Mouse (Mus musculus) forebrain, embryonic 13.5 days (tissue): Measurements from ENCODE around the gene Nppb. TPM values are rescaled to one million over a fixed set of nuclear protein-coding genes. Genes with fewer than 3 reads are reported as not detected.

Experiments used
- ATAC-seq: fragments of 200-750 bp; cut with Nextera tagmentation; 2 replicates; pipeline ENCODE4 v1.8.0; 2017
- H3K27ac ChIP-seq: fragments of 300-500 bp; sonication (generic); 2 replicates; pipeline ENCODE4 v1.5.1; 2015; ENCODE audit warnings: inconsistent platforms, mild to moderate bottlenecking, moderate library complexity
- H3K27me3 ChIP-seq: fragments of 300-500 bp; sonication (generic); 2 replicates; pipeline ENCODE4 v1.6.1; 2015; ENCODE audit warnings: mild to moderate bottlenecking, inconsistent platforms
- H3K36me3 ChIP-seq: fragments of 300-500 bp; sonication (generic); 2 replicates; pipeline ENCODE4 v1.6.1; 2015; ENCODE audit warnings: mild to moderate bottlenecking, inconsistent platforms; ENCODE audit not compliant: poor library complexity, severe bottlenecking
- H3K4me1 ChIP-seq: fragments of 300-500 bp; sonication (generic); 2 replicates; pipeline ENCODE4 v1.6.1; 2015; ENCODE audit warnings: inconsistent platforms
- H3K4me2 ChIP-seq: fragments of 300-500 bp; sonication (generic); 2 replicates; pipeline ENCODE4 v1.6.1; 2015; ENCODE audit warnings: inconsistent platforms, mild to moderate bottlenecking, moderate library complexity
- H3K4me3 ChIP-seq: fragments of 300-500 bp; sonication (generic); 2 replicates; pipeline ENCODE4 v1.5.1; 2015; ENCODE audit warnings: mild to moderate bottlenecking, inconsistent platforms
- H3K9ac ChIP-seq: fragments of 300-500 bp; sonication (generic); 2 replicates; pipeline ENCODE4 v1.6.1; 2015; ENCODE audit warnings: mild to moderate bottlenecking, inconsistent platforms
- H3K9me3 ChIP-seq: fragments of 300-500 bp; sonication (generic); replicated peaks from 2 replicates; pipeline ENCODE4 v1.6.1; 2016; ENCODE audit warnings: inconsistent platforms
- WGBS: fragments of 180-500 bp; shearing (Covaris S2); methylation state at CpG from one replicate; pipeline ENCODE4 v1.1.7; 2015; 5-methylcytosine and 5-hydroxymethylcytosine counted together
- polyA plus RNA-seq: library from polyadenylated mRNA; unstranded; fragments of >200 nt; fragmentation: Nextera tagmentation; extraction: Ambion mirVana; gene quantifications from 2 replicates; pipeline ENCODE4 v1.2.1, GENCODE M21; 2015

Gene Nppb
- polyA plus RNA-seq, 1 experiment from 2014 or later: not detected

DNA sequence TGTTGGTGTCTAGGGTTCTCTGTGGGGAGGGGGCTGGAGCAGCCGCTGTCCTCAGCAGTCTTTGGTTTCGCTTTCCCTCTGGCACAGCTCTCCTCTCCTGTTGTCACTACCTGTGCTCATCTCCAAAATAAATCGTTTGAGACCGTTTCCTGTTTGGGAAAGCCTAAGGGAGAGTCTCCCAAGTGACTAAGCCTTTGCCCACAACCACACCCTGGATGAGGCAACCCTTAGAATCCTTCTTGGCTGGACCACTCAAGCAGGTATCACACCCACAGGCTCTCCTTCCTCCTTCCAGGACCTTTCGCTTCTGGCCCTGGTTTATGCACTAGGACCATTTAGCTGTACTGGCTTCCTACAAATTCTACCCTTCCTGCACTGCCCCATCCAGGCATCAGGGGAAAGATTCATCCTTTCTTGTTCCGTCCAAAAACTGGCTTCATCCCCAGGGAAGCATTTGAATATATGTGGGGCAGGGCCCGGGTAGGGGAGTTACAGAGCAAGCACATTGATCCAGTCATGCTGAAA, 8.0 kb downstream of the Nppb start:
- H3K9me3 ChIP-seq: no peaks in the 10 kb centered on the region
- WGBS: 77% methylated on average over 7 of the region's 7 CpGs
- no peak overlapping the region for H3K4me2 ChIP-seq
- no peaks in the 10 kb centered on the region for H3K36me3 ChIP-seq
- no peaks in the 10 kb centered on the region for H3K27me3 ChIP-seq
- no peak overlapping the region for H3K9ac ChIP-seq
- no peak for ATAC-seq
- no peak overlapping the region for H3K4me3 ChIP-seq
- no peaks in the 10 kb centered on the region for H3K4me1 ChIP-seq
- H3K27ac ChIP-seq: no peak overlapping the region

DNA sequence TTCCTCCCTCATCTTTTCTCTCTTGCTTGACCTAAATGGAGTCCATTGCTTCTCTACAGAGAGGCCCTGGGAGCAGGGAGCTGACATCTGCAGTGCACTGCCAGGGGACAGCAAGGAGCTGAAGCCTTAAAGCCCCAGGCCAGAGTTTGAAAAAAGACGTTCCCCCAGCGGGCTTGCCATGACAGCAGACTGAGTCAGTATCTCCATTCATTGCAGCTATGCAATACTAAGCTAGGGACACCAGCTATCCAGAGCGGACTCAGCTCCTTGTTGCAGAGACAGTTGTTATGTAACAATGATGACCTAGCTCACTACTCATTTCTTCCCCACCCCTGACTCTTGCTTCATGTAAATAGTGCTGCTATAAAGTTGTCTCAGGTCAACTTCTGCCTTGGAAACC, 9.7 kb downstream of the Nppb start:
- no peak overlapping the region for H3K4me2 ChIP-seq
- no peaks in the 10 kb centered on the region for H3K9me3 ChIP-seq
- H3K36me3 ChIP-seq: no peaks in the 10 kb centered on the region
- H3K4me3 ChIP-seq: no peak overlapping the region
- 74% methylated on average over 3 of the region's 3 CpGs for WGBS
- peaks cover 3% of the 10 kb centered on the region; the same call in 1 of the 2 replicates for H3K4me1 ChIP-seq
- ATAC-seq: no peak
- H3K27me3 ChIP-seq: no peaks in the 10 kb centered on the region
- no peak overlapping the region for H3K9ac ChIP-seq
- H3K27ac ChIP-seq: no peak overlapping the region

DNA sequence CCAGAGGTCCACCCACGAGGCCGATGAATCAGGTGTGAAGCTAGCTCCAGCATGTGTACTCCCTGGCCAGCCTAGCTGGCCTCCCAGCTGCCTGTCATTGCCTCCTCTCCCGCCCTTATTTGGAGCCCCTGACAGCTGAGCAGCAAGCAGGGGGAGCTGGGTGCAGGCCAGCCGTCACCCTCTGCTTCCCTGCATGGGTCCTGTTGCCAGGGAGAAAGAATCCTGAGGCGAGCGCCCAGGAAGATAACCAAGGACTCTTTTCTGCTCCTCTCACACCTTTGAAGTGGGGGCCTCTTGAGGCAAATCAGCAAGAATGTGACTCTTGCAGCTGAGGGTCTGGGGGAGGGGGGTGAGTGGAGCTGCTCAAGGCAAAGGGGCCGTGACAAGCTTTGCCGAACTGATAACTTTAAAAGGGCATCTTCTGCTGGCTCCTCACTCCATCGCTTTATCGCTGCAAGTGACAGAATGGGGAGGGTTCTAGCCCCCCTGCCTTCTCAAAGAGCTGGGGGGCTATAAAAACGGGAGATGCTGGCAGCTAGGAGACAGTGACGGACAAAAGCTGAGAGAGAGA, 14.7 kb downstream of the Nppb start, which contains the start of gene Nppa:
Gene Nppa (plus strand): TSS at position 521 of the 571 bp plus-strand sequence.
- Histone ChIP-seq H3K4me1 (peaks cover 13% of the 10 kb centered on the region), H3K27me3 (no peaks in the 10 kb centered on the region), H3K36me3 (peaks cover 23% of the 10 kb centered on the region), H3K4me3 (no peak within 1 kb of the TSS), H3K9me3 (no peaks in the 10 kb centered on the region), H3K4me2 (no peak within 1 kb of the TSS), H3K9ac (peak within 1 kb of the TSS; percentile 38; the same call in 1 of the 2 replicates), H3K27ac (0 out of 2 replicates have a peak within 1 kb of the TSS, but pooled peaks have one; percentile 14)
- no peak for ATAC-seq
- WGBS: 50% methylated on average over 12 of the region's 12 CpGs

DNA sequence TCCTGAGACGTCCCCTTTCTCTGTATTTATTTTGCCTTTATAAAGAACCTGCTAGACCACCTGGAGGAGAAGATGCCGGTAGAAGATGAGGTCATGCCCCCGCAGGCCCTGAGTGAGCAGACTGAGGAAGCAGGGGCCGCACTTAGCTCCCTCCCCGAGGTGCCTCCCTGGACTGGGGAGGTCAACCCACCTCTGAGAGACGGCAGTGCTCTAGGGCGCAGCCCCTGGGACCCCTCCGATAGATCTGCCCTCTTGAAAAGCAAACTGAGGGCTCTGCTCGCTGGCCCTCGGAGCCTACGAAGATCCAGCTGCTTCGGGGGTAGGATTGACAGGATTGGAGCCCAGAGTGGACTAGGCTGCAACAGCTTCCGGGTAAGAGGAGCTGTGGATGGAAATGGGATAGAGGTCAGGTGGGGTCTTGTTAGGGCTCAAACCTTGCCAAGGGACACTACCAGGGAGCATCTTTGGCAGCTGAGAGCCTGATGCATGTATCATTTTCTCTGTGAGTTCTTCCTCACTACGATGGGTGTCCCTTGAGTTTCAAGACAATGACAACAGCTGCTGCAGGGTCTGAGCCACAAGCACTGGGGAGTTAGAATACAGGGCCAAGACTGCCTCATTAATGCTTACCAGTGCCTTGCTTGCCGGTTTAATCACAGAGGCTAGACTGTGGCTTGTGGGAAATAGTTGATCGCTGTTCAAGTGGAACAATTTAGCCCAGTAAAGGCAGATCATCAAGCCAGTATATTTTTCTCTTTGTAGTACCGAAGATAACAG, 15.6 kb downstream of the Nppb start:
- Histone ChIP-seq H3K9me3 (no peaks in the 10 kb centered on the region), H3K4me1 (peaks cover 13% of the 10 kb centered on the region), H3K27ac (0 out of 2 replicates have a peak overlapping the region, but pooled peaks have one; percentile 14), H3K9ac (no peak overlapping the region), H3K36me3 (peaks cover 33% of the 10 kb centered on the region), H3K4me2 (no peak overlapping the region), H3K27me3 (no peaks in the 10 kb centered on the region), H3K4me3 (no peak overlapping the region)
- ATAC-seq: no peak
- WGBS: 78% methylated on average over 17 of the region's 17 CpGs

DNA sequence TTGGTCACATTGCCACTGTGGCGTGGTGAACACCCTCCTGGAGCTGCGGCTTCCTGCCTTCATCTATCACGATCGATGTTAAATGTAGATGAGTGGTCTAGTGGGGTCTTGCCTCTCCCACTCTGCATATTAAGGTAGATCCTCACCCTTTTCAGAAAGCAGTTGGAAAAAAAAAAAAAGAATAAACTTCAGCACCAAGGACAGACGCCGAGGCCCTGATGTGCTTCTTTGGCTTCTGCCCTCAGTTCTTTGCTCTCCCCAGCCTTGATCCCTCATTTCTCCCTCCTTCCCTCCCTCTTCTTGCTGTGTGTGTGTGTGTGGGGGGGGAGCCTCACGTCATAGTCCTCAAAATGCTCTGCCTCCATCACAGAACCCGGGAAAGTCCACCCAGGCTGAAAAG, 16.3 kb downstream of the Nppb start:
- no peak overlapping the region for H3K9ac ChIP-seq
- H3K9me3 ChIP-seq: no peaks in the 10 kb centered on the region
- no peak overlapping the region for H3K4me2 ChIP-seq
- peaks cover 39% of the 10 kb centered on the region for H3K36me3 ChIP-seq
- no peaks in the 10 kb centered on the region for H3K27me3 ChIP-seq
- no peak overlapping the region for H3K4me3 ChIP-seq
- no peak for ATAC-seq
- 0 out of 2 replicates have a peak overlapping the region, but pooled peaks have one; percentile 14 for H3K27ac ChIP-seq
- WGBS: 43% methylated on average over 8 of the region's 8 CpGs
- H3K4me1 ChIP-seq: peaks cover 13% of the 10 kb centered on the region

DNA sequence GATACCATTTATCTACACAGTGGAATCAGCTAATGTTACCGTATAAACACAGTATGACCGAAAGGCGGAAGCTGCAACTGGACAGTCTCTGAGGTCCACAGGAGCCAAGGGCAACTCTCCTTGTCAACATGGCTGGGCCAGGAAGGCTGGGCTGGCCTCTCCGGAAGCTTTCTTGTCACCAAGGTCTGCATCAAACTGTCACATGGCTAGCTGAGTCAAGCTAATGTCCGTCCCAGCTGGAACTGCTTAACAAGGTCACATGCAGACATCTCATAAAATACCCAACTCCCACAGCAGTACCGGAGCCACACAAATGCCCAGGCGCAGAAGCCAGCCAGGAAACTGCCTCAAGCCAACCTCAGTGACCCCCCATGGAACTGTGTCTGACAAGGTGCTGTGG, 18.8 kb downstream of the Nppb start:
- peaks cover 64% of the 10 kb centered on the region for H3K36me3 ChIP-seq
- no peak overlapping the region for H3K4me2 ChIP-seq
- no peak overlapping the region for H3K4me3 ChIP-seq
- H3K4me1 ChIP-seq: peaks cover 13% of the 10 kb centered on the region
- no peaks in the 10 kb centered on the region for H3K9me3 ChIP-seq
- WGBS: 95% methylated on average over 7 of the region's 7 CpGs
- no peaks in the 10 kb centered on the region for H3K27me3 ChIP-seq
- H3K9ac ChIP-seq: no peak overlapping the region
- no peak for ATAC-seq
- H3K27ac ChIP-seq: no peak overlapping the region

DNA sequence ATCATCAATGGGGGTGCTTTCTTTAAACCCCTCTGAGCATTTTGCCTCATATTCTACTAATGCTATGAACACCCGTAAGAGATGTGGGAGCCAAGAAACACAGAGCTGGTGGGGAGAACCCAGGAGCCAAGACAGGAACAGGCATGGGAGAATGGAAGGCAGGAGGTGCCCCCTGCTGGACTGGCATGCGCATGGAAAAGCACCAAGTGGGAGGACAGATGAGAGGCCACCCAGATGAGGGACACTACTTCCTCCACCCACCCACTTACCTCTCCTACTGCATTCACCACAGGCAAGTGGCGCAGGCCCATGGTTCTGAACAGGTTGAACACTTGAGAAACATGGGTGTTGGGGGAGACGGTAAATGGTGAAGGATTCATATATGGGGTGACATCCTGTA, 22.8 kb downstream of the Nppb start:
- no peak for ATAC-seq

DNA sequence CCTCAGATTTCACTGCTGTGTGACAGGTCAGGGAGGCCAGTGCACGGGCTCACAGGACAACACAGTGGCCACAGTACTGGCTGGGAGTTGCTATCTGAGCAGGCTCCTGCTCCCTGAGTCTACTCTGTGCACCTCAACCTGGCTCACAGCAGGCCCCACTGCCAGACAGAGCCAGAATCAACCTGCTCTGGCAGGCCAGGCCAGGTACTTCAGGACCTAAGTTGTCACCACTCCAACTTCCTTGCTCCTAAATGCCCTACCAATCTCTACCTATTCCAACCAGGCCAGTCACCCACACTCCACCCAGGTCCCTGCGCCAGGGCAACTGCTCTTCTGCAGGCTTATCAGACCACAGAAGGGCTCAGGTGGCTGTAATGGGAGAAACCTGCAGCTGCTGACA, 24.1 kb downstream of the Nppb start:
- no peak overlapping the region for H3K9ac ChIP-seq
- peaks cover 100% of the 10 kb centered on the region for H3K36me3 ChIP-seq
- no peak overlapping the region for H3K4me2 ChIP-seq
- no peaks in the 10 kb centered on the region for H3K4me1 ChIP-seq
- no peak for ATAC-seq
- H3K27ac ChIP-seq: no peak overlapping the region
- H3K4me3 ChIP-seq: no peak overlapping the region
- 95% methylated on average over 2 of the region's 2 CpGs for WGBS
- no peaks in the 10 kb centered on the region for H3K9me3 ChIP-seq
- no peaks in the 10 kb centered on the region for H3K27me3 ChIP-seq

More for the DNA sequence above, 22.8 kb downstream of the Nppb start:
- Histone ChIP-seq H3K4me2 (no peak overlapping the region), H3K9me3 (no peaks in the 10 kb centered on the region), H3K4me1 (no peaks in the 10 kb centered on the region), H3K27me3 (no peaks in the 10 kb centered on the region), H3K27ac (no peak overlapping the region), H3K36me3 (peaks cover 98% of the 10 kb centered on the region), H3K4me3 (no peak overlapping the region), H3K9ac (no peak overlapping the region)
- WGBS: 77% methylated on average over 4 of the region's 4 CpGs

DNA sequence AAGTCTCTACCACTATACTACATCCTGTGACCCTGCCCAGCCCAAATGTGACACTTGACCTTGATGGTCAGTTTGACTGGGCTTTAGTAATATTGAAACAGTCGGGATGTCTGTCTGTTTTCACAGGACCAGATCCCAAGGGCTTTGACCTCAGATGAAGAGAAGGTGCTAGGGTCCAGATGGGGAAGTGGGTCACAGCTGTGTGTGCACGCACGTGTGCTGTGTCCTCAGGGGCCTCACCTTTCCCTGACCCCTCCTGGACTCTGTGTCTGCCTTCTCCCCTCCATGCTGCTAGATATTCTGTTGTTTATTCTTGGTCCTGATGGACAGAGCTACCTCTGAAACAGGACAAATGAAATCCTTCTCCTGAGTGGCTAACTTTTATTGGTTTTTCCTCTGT, 25.7 kb downstream of the Nppb start:
- ATAC-seq: no peak
- WGBS: 90% methylated on average over 3 of the region's 3 CpGs
- H3K36me3 ChIP-seq: peaks cover 100% of the 10 kb centered on the region

DNA sequence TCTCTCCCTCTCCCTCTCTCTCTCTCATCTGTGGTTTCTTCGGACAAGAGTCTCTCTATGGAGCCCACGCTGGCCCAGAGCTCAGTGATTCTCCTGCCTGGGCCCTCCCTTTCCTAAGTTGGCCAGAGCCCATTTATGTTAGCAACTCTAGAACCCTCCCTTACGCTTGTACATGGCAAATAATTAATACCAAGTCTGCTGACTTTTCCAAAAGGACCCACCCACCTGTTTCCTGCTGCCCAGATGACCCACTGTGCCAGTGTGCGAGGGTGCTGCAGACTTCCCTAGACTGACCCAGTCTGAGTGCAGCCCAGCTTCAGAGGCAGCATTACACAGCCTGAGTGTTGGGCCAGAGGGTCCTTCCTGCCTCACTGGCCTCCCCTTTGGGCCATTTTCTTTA, 26.6 kb downstream of the Nppb start:
- no peak overlapping the region for H3K9ac ChIP-seq
- WGBS: 93% methylated on average over 4 of the region's 4 CpGs
- ATAC-seq: no peak
- no peak overlapping the region for H3K27ac ChIP-seq
- H3K27me3 ChIP-seq: no peaks in the 10 kb centered on the region
- peaks cover 100% of the 10 kb centered on the region for H3K36me3 ChIP-seq
- H3K9me3 ChIP-seq: no peaks in the 10 kb centered on the region
- no peak overlapping the region for H3K4me2 ChIP-seq
- H3K4me1 ChIP-seq: no peaks in the 10 kb centered on the region
- no peak overlapping the region for H3K4me3 ChIP-seq

More for the DNA sequence above, 25.7 kb downstream of the Nppb start:
- no peak overlapping the region for H3K4me2 ChIP-seq
- no peak overlapping the region for H3K9ac ChIP-seq
- H3K27me3 ChIP-seq: no peaks in the 10 kb centered on the region
- no peaks in the 10 kb centered on the region for H3K4me1 ChIP-seq
- H3K27ac ChIP-seq: no peak overlapping the region
- H3K9me3 ChIP-seq: no peaks in the 10 kb centered on the region
- no peak overlapping the region for H3K4me3 ChIP-seq

DNA sequence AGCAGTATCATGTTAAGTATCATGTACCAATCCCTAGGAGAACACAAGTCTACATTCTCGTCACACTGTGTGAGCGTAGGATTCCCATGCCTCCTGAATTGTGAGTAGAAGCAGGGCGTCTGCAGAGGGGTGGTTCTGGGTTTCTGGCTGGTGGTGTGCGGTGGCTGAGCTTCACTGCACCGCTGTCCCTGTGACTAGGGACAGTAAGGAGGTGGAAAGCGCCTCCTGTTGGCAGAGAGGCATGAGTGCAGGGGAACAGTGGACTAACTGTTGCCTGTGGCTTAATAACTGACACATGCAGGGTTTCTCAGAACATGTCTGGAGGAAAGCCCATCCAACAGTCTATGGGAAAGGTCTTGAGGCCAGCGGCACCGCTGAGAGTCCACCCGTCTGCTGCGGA, 29.8 kb downstream of the Nppb start:
- 80% methylated on average over 10 of the region's 10 CpGs for WGBS
- Histone ChIP-seq H3K4me2 (no peak overlapping the region), H3K36me3 (peaks cover 100% of the 10 kb centered on the region), H3K27ac (no peak overlapping the region), H3K4me3 (no peak overlapping the region), H3K9me3 (no peaks in the 10 kb centered on the region), H3K27me3 (no peaks in the 10 kb centered on the region), H3K4me1 (peaks cover 15% of the 10 kb centered on the region), H3K9ac (no peak overlapping the region)
- no peak for ATAC-seq

DNA sequence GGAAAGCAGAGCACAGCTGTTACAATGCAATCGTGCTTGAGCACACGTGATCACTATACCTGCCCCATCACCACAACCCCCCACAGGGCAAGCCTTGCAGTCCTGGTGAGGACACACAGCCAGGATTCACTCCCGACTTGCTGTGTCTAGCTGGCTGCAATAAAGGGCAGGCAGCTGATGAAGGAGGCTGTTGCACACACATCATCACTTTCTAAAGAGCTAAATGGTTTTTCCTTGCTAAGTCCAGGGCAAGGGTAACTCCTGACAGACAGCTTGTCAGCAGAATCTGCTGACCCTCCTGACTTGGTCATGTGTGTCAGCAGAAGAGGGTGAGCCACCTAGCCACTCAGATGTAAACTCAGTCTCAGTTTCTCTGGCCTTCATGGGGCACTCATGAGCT, 31.4 kb downstream of the Nppb start:
- no peak for ATAC-seq
- no peak overlapping the region for H3K4me2 ChIP-seq
- H3K4me3 ChIP-seq: no peak overlapping the region
- H3K27me3 ChIP-seq: no peaks in the 10 kb centered on the region
- no peak overlapping the region for H3K9ac ChIP-seq
- H3K4me1 ChIP-seq: peaks cover 15% of the 10 kb centered on the region
- H3K36me3 ChIP-seq: peaks cover 100% of the 10 kb centered on the region
- H3K27ac ChIP-seq: no peak overlapping the region
- H3K9me3 ChIP-seq: no peaks in the 10 kb centered on the region
- WGBS: 64% methylated on average over 3 of the region's 3 CpGs
